Comparison of ENCODE assay signal across 18 mouse cellular contexts in genomic region chr14:101437925-101438324, GRCm38 (mm10).
A peak's percentile ranks its signal among the peaks of the same experiment; 100 is the strongest.
DNase-seq lines count a peak whose midpoint lies in the region; ATAC-seq lines count a peak whose summit lies in the region.
"Had no signal": no experiment of that assay in that cellular context is flagged by ENCODE, and none has a peak within 500 bp of the region (broad histone marks: within the 10 kb centered on the region; RNA-seq: fewer than 3 reads in every experiment).

No protein-coding gene starts in this region.

- 0 out of 2 replicates have a peak overlapping the region, but pooled peaks have one; percentile 33 for H3K27ac ChIP-seq in forebrain, embryonic 14.5 days (ENCODE audit: low read depth, low read length)
- H3K27ac ChIP-seq in forebrain, embryonic 10.5 days: no peak overlapping the region
- no peak overlapping the region; the same call in 1 of the 2 replicates for H3K27ac ChIP-seq in forebrain, embryonic 16.5 days (ENCODE audit: low read length)
- H3K27ac ChIP-seq: embryonic facial prominence, embryonic 12.5 days; layer of hippocampus, adult 2 months; neural tube, embryonic 15.5 days had no signal

- H3K27me3 ChIP-seq in forebrain, embryonic 14.5 days (replicated peaks; ENCODE audit: control insufficient read depth, insufficient read depth, low read length): no peaks in the 10 kb centered on the region
- no peaks in the 10 kb centered on the region for H3K27me3 ChIP-seq in forebrain, embryonic 10.5 days (ENCODE audit: poor library complexity, severe bottlenecking)
- no peaks in the 10 kb centered on the region for H3K27me3 ChIP-seq in forebrain, embryonic 16.5 days (replicated peaks; ENCODE audit: control insufficient read depth, insufficient read depth, low read length)
- H3K27me3 ChIP-seq: CH12.LX; embryonic facial prominence, embryonic 12.5 days; neural tube, embryonic 15.5 days had no signal

- H3K4me3 ChIP-seq in forebrain, embryonic 14.5 days (ENCODE audit: low read depth, low read length): no peak overlapping the region
- no peak overlapping the region for H3K4me3 ChIP-seq in forebrain, embryonic 10.5 days
- H3K4me3 ChIP-seq in forebrain, embryonic 16.5 days (replicated peaks; ENCODE audit: low read length): no peak overlapping the region
- H3K4me3 ChIP-seq: embryonic facial prominence, embryonic 12.5 days; layer of hippocampus, adult 2 months; neural tube, embryonic 15.5 days had no signal

- H3K4me2 ChIP-seq in forebrain, embryonic 14.5 days (ENCODE audit: low read length): no peak overlapping the region
- no peak overlapping the region for H3K4me2 ChIP-seq in forebrain, embryonic 16.5 days (ENCODE audit: low read length)
- H3K4me2 ChIP-seq: embryonic facial prominence, embryonic 12.5 days; neural tube, embryonic 15.5 days had no signal

- no peak overlapping the region for H3K9ac ChIP-seq in forebrain, embryonic 14.5 days (ENCODE audit: low read length)
- H3K9ac ChIP-seq in forebrain, embryonic 16.5 days (replicated peaks; ENCODE audit: low read depth, low read length): no peak overlapping the region
- H3K9ac ChIP-seq: embryonic facial prominence, embryonic 12.5 days; liver, postnatal 0 days; neural tube, embryonic 15.5 days had no signal

- H3K9me3 ChIP-seq in forebrain, embryonic 14.5 days (replicated peaks; ENCODE audit: control insufficient read depth, low read length): no peaks in the 10 kb centered on the region
- H3K9me3 ChIP-seq in forebrain, embryonic 10.5 days: no peaks in the 10 kb centered on the region
- no peaks in the 10 kb centered on the region for H3K9me3 ChIP-seq in forebrain, embryonic 16.5 days (ENCODE audit: control insufficient read depth, low read length)
- H3K9me3 ChIP-seq: embryonic facial prominence, embryonic 12.5 days; neural tube, embryonic 15.5 days had no signal

- H3K4me1 ChIP-seq in forebrain, embryonic 14.5 days (ENCODE audit: control insufficient read depth, insufficient read depth, low read length): 0 out of 2 replicates have a peak, but pooled peaks cover 2% of the 10 kb centered on the region
- no peaks in the 10 kb centered on the region for H3K4me1 ChIP-seq in forebrain, embryonic 10.5 days
- no peaks in the 10 kb centered on the region for H3K4me1 ChIP-seq in forebrain, embryonic 16.5 days (replicated peaks; ENCODE audit: control insufficient read depth, insufficient read depth, low read length)
- H3K4me1 ChIP-seq: embryonic facial prominence, embryonic 12.5 days; neural tube, embryonic 15.5 days had no signal

- H3K36me3 ChIP-seq in forebrain, embryonic 14.5 days (ENCODE audit: control insufficient read depth, insufficient read depth, low read length): no peaks in the 10 kb centered on the region
- H3K36me3 ChIP-seq in forebrain, embryonic 10.5 days (replicated peaks): no peaks in the 10 kb centered on the region
- no peaks in the 10 kb centered on the region for H3K36me3 ChIP-seq in forebrain, embryonic 16.5 days (ENCODE audit: control insufficient read depth, insufficient read depth)
- H3K36me3 ChIP-seq: embryonic facial prominence, embryonic 12.5 days; neural tube, embryonic 15.5 days had no signal

- WGBS in forebrain, embryonic 14.5 days: 65% methylated on average over 3 of the region's 3 CpGs
- 95% methylated on average over 3 of the region's 3 CpGs for WGBS in forebrain, embryonic 10.5 days
- 48% methylated on average over 3 of the region's 3 CpGs for WGBS in forebrain, embryonic 16.5 days

- peak; percentile 83 for DNase-seq in forebrain, embryonic 14.5 days (ENCODE audit: low spot score)
- DNase-seq in forebrain, embryonic 10.5 days (ENCODE audit: extremely low spot score, low spot score): no peak
- peak; percentile 2 for DNase-seq in Muller cell, postnatal 12 days (ENCODE audit: inconsistent ontology term)
- DNase-seq in cerebellum, adult 18-20 months: peak; percentile 70 to 78
- DNase-seq in kidney, postnatal 25 days: no peak
- no peak for DNase-seq in lung, adult 18-20 months
- no peak for DNase-seq in thymus, postnatal 4 days
- DNase-seq: adrenal gland, postnatal 25 days; heart, postnatal 10 days; kidney, adult 9 months; liver, postnatal 0 days; lung, postnatal 4 days; thymus, adult 2 months had no signal

- ATAC-seq in forebrain, embryonic 14.5 days: peak; percentile 87
- peak; percentile 93 for ATAC-seq in forebrain, embryonic 16.5 days
- ATAC-seq: liver, postnatal 0 days had no signal

Comparison
In these comparisons a context has a peak if more than half of its experiments do, and no peak if none do; other contexts are left out.
1. DNase-seq: peak in forebrain, embryonic 14.5 days (single experiment), Muller cell, postnatal 12 days (single experiment) and cerebellum, adult 18-20 months (2 of 2); none in forebrain, embryonic 10.5 days (single experiment), kidney, postnatal 25 days (0 of 2), lung, adult 18-20 months (0 of 2) and thymus, postnatal 4 days (single experiment).